Mouse (Mus musculus) mature B cell (primary cell): ENCODE results near the gene Acot10.
"Not testable (repeated sequence)": the region's sequence is repeated elsewhere in the genome, so short reads cannot be mapped to it uniquely, and the experiment has no call there.

ENCODE experiments used
- in situ Hi-C: fragments of 300-500 bp; cut with MboI; formaldehyde crosslinking; loops from 2 replicates; pipeline ENCODE4 v1.14.3; 2019

Gene Acot10

DNA sequence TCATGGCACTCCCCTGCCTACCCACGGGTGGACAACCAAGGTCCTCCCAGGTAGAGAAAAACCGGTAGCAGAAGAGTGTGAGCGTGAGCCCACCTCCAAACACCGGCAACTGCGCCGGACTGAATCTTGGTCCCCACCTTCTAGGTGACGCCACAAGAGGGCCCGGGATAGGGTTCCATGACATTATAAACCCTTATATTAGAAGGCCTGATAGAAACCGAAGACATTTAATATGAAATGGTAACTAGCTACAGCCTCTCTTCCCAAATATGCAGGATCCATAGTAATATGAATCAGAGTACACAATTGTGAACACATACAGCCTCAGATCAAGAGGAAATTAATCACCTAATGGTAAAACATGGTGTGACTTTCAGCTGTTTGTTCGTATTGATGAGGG is at the start of gene Acot10:
TSS of gene Acot10 (minus strand) at position 101 of the 400 bp plus-strand sequence.
- in situ Hi-C loops, result no loop called here

DNA sequence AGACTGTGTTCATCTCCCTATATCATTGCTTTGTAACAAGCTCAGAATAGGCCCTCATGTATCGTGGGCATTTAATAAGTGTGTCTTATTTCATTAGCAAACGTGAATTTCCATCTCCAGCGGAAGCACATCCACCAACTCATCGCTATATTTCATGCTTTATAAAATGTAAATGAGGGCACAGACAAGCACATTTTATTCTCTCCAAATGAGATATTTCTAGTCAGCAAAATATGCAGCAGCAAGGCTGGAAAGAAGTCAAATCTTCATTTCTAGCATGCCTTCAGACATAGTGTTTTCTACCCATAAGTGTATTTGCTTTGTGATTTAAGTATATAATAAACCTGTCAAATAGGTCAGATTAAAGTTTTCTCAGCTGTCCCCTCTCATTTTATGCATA is 45.3 kb upstream of the Acot10 start:
- in situ Hi-C loops, result no loop called here

DNA sequence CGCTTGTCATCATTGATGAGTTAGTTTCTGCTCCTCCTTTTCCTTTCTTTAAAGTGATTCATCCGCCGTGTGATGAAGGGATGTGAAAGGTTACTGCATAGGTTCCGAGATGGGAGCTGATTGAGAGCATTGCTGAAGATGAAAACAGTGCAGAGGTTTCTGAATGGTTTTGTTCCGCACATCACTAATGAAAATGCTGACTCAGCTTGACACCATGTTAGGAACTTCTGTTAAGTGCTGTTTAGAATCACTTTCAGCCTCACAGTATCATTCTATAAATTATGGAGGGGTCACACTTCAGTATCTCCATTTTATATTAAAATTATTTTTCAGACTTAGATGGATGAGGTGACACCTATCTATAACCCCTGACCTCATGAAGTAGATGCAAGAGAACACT is 29.7 kb upstream of the Acot10 start:
- in situ Hi-C loops, result no loop called here

DNA sequence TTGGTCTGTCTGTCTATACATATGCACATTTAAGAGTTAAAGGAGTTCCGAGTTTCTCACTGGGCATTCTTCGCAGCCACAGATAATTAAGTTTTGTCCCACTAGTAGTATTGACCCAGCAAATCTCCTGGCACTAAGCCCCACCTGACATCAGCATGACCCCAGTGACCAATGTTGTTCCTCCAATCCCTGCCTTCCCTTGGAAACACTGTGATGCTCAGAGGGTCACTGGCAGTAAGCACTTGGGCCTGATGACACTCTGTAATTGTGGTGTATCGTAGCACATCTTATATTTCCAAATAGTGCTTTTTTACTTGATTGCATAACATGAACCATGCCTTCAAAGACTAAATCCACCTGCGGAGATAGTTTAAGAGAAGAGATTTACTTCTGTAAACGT is 17.6 kb upstream of the Acot10 start:
- in situ Hi-C loops, result no loop called here

DNA sequence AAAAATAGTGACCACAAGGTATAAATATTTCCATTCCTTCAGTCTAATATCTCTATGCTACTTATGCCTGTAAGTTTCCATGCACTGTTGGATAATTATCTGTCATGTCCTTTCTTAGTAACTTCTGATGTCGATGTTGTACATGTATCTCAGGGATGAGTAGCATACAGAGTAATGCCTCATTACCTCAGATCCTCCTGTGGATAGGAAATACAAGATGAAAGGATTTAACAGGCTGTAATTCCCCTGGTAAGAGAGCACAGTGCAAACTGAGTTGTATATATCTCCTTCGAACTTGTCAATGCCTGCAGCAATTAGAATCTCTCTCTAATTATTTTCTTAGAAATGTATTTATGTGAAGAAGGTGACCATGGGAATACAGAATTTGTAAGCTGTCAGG is 16.2 kb upstream of the Acot10 start:
- in situ Hi-C loops, result no loop called here

DNA sequence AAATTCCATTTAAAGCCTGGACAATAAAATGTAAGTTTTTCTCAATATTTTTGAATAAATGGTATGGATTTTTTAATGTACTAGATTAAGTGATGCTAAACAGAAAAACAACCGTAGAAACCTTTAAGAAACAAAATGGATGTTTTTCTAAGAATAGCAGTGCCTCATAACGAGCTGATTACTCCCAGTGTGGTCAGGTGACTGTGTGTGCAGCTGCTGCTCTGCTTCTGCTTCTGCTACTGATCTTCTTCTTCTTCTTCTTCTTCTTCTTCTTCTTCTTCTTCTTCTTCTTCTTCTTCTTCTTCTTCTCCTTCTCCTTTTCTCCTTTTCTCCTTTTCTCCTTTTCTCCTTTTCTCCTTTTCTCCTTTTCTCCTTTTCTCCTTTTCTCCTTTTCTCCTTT is 3.0 kb upstream of the Acot10 start:
- in situ Hi-C loops, result not testable (repeated sequence)

DNA sequence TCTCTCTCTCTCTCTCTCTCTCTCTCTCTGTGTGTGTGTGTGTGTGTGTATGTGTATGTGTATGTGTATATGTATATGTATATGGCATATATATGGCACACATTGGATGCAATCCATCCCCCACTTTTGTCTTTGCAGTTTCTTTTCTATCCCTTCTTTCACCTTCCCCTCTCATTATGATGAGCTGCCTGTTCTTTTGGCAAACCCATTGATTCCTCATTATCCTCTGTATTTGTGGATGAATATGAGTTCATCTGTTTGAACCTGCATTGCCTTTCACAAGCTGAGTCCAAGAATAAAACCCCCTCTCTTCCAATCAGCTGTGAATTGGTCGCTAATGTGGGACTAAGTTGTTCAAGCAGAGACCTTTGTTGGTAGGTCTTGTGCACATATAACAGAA is 1.4 kb upstream of the Acot10 start:
- in situ Hi-C loops, result no loop called here

DNA sequence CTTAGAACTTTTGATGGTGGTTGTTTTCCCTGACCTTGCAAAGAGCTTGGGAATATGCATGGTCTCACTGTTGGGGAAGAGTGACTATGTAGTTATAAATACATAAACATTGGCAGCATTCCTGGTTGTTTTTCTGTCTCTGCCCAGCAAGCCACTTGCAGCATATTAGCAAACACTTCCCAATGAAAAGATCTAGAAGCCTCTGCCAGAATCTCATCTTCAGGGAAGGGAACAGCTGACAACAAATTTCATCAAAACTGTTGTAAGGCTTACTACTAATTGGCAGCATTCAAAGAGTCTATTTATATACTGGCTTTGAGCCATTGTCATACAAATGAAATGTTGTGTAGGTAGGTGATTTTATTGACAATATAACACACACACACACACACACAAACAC is 800 bp upstream of the Acot10 start:
- in situ Hi-C loops, result no loop called here

DNA sequence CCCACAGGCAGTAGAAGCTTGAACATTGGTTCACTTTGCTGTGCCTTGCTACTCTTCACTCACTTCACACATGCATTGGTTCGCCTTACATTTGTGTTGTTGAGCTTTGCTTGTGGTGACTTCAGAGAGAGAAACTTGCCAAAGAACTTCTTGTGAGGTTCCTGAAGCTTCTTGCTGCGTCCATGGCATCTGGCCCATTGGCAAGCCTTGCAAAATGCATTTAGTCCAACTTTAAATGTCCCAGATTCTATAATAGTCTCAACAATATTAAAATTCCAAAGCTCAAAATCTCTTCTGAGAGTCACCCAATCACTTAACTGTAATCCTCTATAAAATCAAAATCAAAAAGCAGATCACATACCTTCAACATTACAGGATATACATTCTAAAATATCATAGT is 6.3 kb downstream of the Acot10 start:
- in situ Hi-C loops, result no loop called here

DNA sequence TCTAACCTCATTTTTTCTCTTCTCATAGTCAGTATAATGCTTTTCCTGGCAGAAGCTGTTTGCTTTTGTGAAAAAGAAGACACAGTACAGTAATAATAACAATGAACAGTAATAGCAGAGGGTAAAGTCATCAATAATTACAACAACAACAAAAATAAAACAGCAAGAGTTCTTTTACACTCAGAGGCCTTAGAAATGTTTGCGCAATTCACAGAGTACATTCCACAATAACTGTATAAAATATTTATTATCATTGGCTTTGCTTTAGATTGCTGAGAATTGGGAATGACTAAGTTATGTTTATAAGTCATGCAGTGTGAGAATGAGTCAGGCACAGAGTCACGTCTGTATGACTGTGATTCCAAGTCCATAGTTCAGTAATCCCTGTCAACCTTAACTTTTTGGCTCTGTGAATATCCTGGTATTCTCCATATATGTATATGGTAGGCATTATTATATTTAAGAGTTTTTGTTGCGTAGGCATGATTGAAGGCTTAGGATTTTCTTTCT is 23.6 kb downstream of the Acot10 start:
- in situ Hi-C loops, result no loop called here

DNA sequence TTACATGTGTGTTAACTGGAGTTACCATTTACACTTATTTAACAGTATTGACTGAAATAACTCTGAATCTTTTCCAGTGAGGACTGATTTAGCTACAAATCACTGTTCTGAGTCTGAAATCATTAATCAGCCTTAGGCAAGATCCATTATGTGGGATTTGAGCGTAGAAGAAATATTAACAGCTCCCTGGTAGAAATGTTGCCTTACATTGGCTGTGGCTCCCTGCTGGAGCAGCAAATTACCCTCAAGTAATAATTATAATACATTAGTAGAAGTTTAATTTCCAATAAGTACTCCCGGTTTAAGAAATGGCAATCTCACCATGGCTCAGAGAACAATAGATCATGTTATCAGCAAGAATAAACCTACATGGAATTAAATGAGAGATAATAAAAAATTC is 27.4 kb downstream of the Acot10 start:
- in situ Hi-C loops, result no loop called here

DNA sequence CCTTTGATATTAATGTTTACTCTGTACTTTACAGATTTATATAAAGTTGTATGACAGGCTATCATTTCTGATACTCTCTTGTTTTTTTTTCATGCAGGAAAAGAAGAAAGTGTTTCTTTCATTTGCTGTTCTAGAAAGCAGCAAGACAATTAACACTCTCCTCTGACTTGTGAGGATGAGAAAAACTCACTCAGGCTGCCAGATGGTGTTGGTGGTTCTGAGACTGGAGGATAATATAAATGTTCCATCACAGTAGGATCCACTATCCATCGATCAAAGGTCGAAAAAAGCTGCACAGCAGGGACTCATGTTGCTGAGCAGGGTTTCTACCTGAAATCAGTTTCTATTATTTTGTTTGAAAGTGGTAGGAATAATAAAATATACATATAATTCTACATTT is 32.0 kb downstream of the Acot10 start:
- in situ Hi-C loops, result no loop called here
